Mouse (Mus musculus): ENCODE results near the gene Tbcc.

DNA sequence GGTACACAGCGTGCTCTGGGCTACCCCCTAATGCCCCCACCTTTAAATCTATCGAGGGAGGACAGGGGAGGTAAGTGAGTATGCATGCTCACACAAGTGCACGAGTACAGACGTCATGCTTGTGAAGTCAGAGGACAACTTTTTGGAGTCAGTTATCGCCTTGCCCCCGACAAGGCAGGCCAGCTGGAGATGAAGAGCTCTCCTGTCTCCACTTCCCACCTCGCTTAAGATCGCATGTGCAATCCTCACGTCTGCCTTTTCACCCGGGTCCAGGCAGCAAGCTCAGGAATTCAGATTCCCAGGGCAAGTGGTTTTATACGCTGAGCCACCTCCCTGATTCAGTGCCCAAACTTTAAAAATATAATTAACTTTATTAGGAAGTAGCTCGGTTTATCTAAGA lies 45.2 kb upstream of the Tbcc start:
- no peak for TF ChIP-seq CTCF (IDR thresholded peaks at IDR 0.05; ENCODE audit: low read depth)
- TF ChIP-seq EP300 (optimal IDR thresholded peaks at IDR 0.05), result no peak

All from stomach, postnatal 0 days (tissue).